Mouse (Mus musculus) E14TG2a.4 (cell line): ENCODE measurements at regions not wholly inside any gene's neighbourhood (a gene's known extent, or its start where the extent isn't known, plus 50 kb on each side); places are given as distances from the start of the nearest gene placed in this dataset.
"Not testable (repeated sequence)": the region's sequence is repeated elsewhere in the genome, so short reads cannot be mapped to it uniquely, and the experiment has no call there.

Source experiments
- CTCF ChIP-seq: conservative IDR thresholded peaks from 2 replicates; pipeline ENCODE4 v1.5.1; 2014; ENCODE audit warnings: low read length
- NANOG ChIP-seq: IDR thresholded peaks from 2 replicates; pipeline ENCODE4 v1.6.1; 2014; ENCODE audit warnings: borderline replicate concordance, low read length, mixed read lengths

DNA sequence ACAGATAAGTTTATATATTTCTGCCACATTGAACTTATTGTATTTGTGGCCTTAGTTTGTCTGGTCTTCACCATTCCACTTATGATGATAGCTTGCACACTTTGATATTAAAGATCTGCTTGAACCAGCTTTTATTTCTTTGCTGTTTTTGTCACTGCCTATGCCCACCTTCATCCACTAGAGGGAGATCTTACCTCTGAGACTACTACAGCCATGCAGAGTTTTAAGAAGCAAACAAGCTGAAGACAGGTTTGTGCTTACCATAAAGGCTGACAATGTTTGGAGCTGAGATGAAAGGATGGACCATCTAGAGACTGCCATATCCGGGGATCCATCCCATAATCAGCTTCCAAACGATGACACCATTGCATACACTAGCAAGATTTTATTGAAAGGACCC is 105.4 kb upstream of the Tmem185a start:
- TF ChIP-seq CTCF, result peak; percentile 65
- not testable (repeated sequence) for TF ChIP-seq NANOG
